Mouse (Mus musculus) forebrain, embryonic 11.5 days (tissue): ENCODE measurements around the gene Topbp1. TPM values are rescaled to one million over a fixed set of nuclear protein-coding genes. Genes with fewer than 3 reads are reported as not detected.
A peak's percentile ranks its signal among the peaks of the same experiment; 100 is the strongest.

Experiments used
- ATAC-seq: fragments of 200-750 bp; cut with Nextera tagmentation; replicated peaks from 2 replicates; pipeline ENCODE4 v1.8.0; 2017; ENCODE audit warnings: moderate TSS enrichment; ENCODE audit not compliant: low FRiP score
- DNase-seq: peaks from one replicate; pipeline ENCODE4 v3.0.0-alpha.2; 2017; ENCODE audit warnings: low spot score
- H3K27ac ChIP-seq: fragments of 300-500 bp; sonication (generic); 2 replicates; pipeline ENCODE4 v1.5.1; 2014; ENCODE audit warnings: low read depth, low read length
- H3K27me3 ChIP-seq: fragments of 300-500 bp; sonication (generic); 2 replicates; pipeline ENCODE4 v1.6.1; 2014; ENCODE audit warnings: mild to moderate bottlenecking, low read length, mixed read lengths; ENCODE audit not compliant: control insufficient read depth, insufficient read depth
- H3K36me3 ChIP-seq: fragments of 300-500 bp; sonication (generic); 2 replicates; pipeline ENCODE4 v1.6.1; 2014; ENCODE audit warnings: mild to moderate bottlenecking, low read length, moderate library complexity, mixed read lengths; ENCODE audit not compliant: control insufficient read depth, insufficient read depth
- H3K4me1 ChIP-seq: fragments of 300-500 bp; sonication (generic); replicated peaks from 2 replicates; pipeline ENCODE4 v1.6.1; 2014; ENCODE audit warnings: low read length, mixed read lengths; ENCODE audit not compliant: control insufficient read depth, insufficient read depth
- H3K4me2 ChIP-seq: fragments of 300-500 bp; sonication (generic); 2 replicates; pipeline ENCODE4 v1.6.1; 2014; ENCODE audit warnings: low read depth, mild to moderate bottlenecking, low read length, moderate library complexity, mixed read lengths; ENCODE audit not compliant: severe bottlenecking
- H3K4me3 ChIP-seq: fragments of 300-500 bp; sonication (generic); 2 replicates; pipeline ENCODE4 v1.5.1; 2014; ENCODE audit warnings: low read depth, low read length
- H3K9ac ChIP-seq: fragments of 300-500 bp; sonication (generic); 2 replicates; pipeline ENCODE4 v1.6.1; 2014; ENCODE audit warnings: low read length
- H3K9me3 ChIP-seq: fragments of 300-500 bp; sonication (generic); 2 replicates; pipeline ENCODE4 v1.6.1; 2016; ENCODE audit warnings: low read length, mixed read lengths; ENCODE audit not compliant: control insufficient read depth
- WGBS: fragments of 180-500 bp; shearing (Covaris S2); extraction: QIAGEN DNeasy Blood & Tissue Kit; methylation state at CpG from one replicate; pipeline ENCODE4 v1.1.7; 2014; 5-methylcytosine and 5-hydroxymethylcytosine counted together
- polyA plus RNA-seq: library from polyadenylated mRNA; unstranded; fragments of >200 nt; fragmentation: Nextera tagmentation; extraction: Ambion mirVana; gene quantifications from 2 replicates; pipeline ENCODE4 v1.2.1, GENCODE M21; 2014

Topbp1 gene
- 107 and 119 TPM in 2 replicates for polyA plus RNA-seq

DNA sequence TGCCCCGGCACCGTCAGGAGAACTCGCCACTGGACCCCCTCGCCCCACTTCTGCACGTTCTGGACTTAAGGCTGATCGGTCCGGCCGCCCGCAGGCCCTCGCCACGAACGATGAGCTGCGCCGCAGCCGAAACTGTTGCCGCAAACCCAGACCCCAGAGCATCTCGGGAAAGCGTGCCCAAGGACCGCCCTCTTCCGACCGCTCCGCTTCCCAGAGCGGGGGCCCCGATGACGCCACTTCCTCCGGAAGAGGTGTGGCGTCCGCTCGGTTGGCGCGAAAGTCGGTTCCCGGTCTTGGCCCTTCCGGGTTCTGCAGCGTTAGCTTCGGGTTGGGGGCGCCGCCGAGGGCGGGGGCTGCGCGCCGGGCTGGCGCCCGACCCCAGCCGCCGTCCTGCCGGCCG, at the start of gene Topbp1, which contains the start of gene 1300017J02Rik:
Topbp1 (plus strand) TSS at position 289 of the 400 bp plus-strand sequence.
1300017J02Rik (minus strand) TSS at position 156 of the 400 bp plus-strand sequence.
- Histone ChIP-seq H3K9ac (peak within 1 kb of the TSS; percentile 93), H3K27ac (peak within 1 kb of the TSS; percentile 78), H3K4me1 (no peaks in the 10 kb centered on the region; the same call in 1 of the 2 replicates), H3K4me2 (peak within 1 kb of the TSS; percentile 67), H3K4me3 (peak within 1 kb of the TSS; percentile 94), H3K36me3 (no peaks in the 10 kb centered on the region; the same call in none of the 2 replicates), H3K27me3 (no peaks in the 10 kb centered on the region), H3K9me3 (no peaks in the 10 kb centered on the region)
- under 1% methylated on average over 49 of the region's 49 CpGs for WGBS
- ATAC-seq, result peak; percentile 97
- DNase-seq, result peak; percentile 97

DNA sequence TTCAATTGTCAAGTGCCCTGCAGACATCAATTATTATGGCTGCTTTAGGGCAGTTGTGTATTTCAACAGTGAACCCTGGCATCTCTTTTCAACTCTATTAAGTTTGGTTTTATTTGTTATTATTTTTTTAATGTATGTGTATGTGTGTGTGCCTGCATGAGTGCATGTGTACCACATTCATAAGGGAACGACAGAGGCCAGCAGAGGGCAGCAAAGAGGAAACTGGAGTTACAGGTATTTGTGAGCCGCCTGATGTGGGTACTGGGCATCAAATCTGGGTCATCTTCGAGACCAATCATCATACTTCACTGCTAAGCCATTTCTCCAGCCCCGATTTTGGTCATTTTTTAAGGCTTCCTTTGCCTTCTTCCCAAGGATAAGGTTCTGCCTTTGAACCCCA, 39.2 kb upstream of the Topbp1 start:
- H3K36me3 ChIP-seq, result no peaks in the 10 kb centered on the region
- 85% methylated on average over 4 of the region's 4 CpGs for WGBS
- H3K4me2 ChIP-seq, result no peak overlapping the region
- H3K27ac ChIP-seq, result no peak overlapping the region
- DNase-seq, result no peak
- no peak overlapping the region for H3K4me3 ChIP-seq
- H3K9ac ChIP-seq, result no peak overlapping the region
- no peaks in the 10 kb centered on the region for H3K9me3 ChIP-seq
- no peak for ATAC-seq
- no peaks in the 10 kb centered on the region for H3K27me3 ChIP-seq
- H3K4me1 ChIP-seq, result no peaks in the 10 kb centered on the region

DNA sequence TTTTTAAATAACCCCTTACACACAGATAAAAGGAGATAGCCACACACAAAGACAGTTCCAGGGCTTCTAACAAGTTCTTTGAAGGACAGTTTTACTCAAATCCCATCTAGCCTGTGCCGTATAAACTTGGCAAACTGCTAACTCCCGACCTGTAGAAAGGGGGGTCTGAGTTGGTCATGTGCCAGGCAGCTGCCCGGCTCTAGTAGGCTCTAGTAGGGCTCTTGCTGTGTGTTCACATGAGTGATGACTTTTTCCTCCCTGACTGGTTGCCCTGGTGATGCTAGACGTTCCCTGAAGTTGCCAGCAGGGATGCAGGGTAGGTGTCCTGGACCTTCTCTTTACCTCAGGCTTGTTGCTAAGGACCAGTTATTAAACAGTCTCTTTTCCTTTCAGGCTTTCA, 33.9 kb upstream of the Topbp1 start:
- ATAC-seq (no peak), DNase-seq (no peak)
- H3K4me2 ChIP-seq, result no peak overlapping the region
- 44% methylated on average over 4 of the region's 4 CpGs for WGBS
- H3K9me3 ChIP-seq, result no peaks in the 10 kb centered on the region
- H3K27ac ChIP-seq, result no peak overlapping the region
- H3K4me1 ChIP-seq, result no peaks in the 10 kb centered on the region
- H3K36me3 ChIP-seq, result no peaks in the 10 kb centered on the region
- no peaks in the 10 kb centered on the region for H3K27me3 ChIP-seq
- H3K9ac ChIP-seq, result no peak overlapping the region
- H3K4me3 ChIP-seq, result no peak overlapping the region

DNA sequence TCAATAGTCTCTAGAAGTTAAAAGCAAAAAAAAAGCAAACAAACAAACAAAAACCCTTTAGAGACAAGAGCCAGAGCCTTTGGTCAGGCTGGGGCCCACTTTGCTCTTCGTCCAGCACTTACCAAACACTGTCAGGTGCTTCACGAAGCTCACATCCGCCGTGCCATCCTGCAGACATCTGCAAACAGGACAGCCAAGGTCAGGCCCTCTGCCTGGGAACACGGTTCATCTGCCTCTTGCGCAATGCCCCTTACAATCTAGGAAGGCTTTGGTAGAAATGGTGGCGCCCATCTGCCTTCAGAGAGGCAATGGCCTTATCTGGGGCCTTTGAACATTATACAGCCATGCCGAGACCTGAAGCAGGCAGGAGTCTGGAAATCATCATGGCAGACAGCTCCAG, 30.2 kb upstream of the Topbp1 start:
- H3K4me3 ChIP-seq, result no peak overlapping the region
- H3K36me3 ChIP-seq, result no peaks in the 10 kb centered on the region
- WGBS, result 81% methylated on average over 8 of the region's 8 CpGs
- no peak for DNase-seq
- H3K9me3 ChIP-seq, result no peaks in the 10 kb centered on the region
- H3K4me1 ChIP-seq, result no peaks in the 10 kb centered on the region
- H3K27ac ChIP-seq, result no peak overlapping the region
- H3K27me3 ChIP-seq, result no peaks in the 10 kb centered on the region
- no peak overlapping the region for H3K4me2 ChIP-seq
- no peak for ATAC-seq
- H3K9ac ChIP-seq, result no peak overlapping the region

DNA sequence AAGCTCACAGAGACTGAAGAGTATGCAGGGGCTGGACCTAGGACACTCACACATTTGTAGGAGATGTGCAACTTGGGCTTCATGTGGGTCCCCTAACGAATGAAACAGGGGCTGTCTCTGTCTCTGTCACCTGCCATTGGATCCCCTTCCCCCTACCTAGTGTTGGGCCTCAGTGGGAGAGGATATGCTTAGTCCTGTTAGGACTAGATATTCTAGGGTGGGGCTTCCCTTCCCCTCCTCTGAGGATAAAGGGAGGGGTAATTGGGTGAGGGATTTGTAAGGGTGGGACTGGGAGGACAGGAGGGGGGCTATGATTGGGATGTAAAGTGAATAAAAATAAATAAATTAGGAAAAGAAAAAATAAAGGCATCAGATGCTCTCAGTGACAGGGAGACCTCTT, 29.3 kb upstream of the Topbp1 start:
- Histone ChIP-seq H3K9ac (no peak overlapping the region), H3K36me3 (no peaks in the 10 kb centered on the region), H3K4me1 (no peaks in the 10 kb centered on the region), H3K27ac (no peak overlapping the region), H3K4me2 (no peak overlapping the region), H3K9me3 (no peaks in the 10 kb centered on the region), H3K4me3 (no peak overlapping the region), H3K27me3 (no peaks in the 10 kb centered on the region)
- 74% methylated on average over 1 of the region's 1 CpGs for WGBS
- no peak for ATAC-seq
- DNase-seq, result peak; percentile 7

DNA sequence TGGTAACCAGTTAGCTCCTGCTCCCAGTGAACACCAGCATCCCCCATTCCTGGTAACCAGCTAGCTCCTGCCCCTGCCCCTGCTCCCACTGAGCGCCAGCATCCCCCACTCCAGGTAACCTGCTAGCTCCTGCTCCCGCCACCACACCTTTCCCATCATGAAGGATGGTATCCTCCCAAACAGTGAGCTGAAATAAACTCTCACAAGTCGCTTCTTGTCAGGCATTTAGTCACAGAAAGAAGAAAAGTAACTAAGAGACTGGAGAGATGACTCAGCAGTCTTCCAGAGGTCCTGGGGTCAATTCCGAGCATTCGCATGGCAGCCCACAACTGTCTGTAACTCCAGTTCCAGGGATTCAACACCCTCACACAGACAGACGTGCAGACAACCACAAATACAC, 28.1 kb upstream of the Topbp1 start:
- H3K4me1 ChIP-seq, result no peaks in the 10 kb centered on the region
- 87% methylated on average over 6 of the region's 6 CpGs for WGBS
- no peaks in the 10 kb centered on the region for H3K36me3 ChIP-seq
- no peak overlapping the region for H3K4me2 ChIP-seq
- no peaks in the 10 kb centered on the region for H3K9me3 ChIP-seq
- ATAC-seq, result no peak
- no peaks in the 10 kb centered on the region for H3K27me3 ChIP-seq
- H3K4me3 ChIP-seq, result no peak overlapping the region
- DNase-seq, result no peak
- no peak overlapping the region for H3K27ac ChIP-seq
- no peak overlapping the region for H3K9ac ChIP-seq

DNA sequence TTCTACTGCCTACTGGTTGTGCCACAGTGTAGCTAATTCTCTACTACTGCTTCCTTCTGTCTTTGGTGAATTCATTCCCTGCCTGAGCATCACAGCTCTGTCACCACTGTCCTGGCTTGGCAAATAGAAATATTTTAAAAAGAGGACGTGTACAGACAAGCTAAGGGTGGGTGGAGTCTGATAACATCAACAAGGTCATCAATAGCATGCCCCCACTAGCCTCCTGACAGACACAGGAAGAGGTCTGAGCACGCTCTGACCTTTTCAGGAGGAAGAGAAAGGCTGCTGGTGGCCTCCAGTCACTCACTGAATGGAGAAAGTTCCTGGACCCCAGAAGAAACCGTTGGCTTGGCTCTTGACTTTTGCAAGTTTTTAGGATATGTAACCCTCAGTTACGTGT, 18.6 kb upstream of the Topbp1 start:
- Histone ChIP-seq H3K27ac (no peak overlapping the region), H3K4me1 (no peaks in the 10 kb centered on the region), H3K4me2 (no peak overlapping the region), H3K9me3 (no peaks in the 10 kb centered on the region), H3K9ac (no peak overlapping the region), H3K36me3 (no peaks in the 10 kb centered on the region), H3K27me3 (no peaks in the 10 kb centered on the region), H3K4me3 (no peak overlapping the region)
- WGBS, result 76% methylated on average over 4 of the region's 4 CpGs
- ATAC-seq, result no peak
- DNase-seq, result no peak

DNA sequence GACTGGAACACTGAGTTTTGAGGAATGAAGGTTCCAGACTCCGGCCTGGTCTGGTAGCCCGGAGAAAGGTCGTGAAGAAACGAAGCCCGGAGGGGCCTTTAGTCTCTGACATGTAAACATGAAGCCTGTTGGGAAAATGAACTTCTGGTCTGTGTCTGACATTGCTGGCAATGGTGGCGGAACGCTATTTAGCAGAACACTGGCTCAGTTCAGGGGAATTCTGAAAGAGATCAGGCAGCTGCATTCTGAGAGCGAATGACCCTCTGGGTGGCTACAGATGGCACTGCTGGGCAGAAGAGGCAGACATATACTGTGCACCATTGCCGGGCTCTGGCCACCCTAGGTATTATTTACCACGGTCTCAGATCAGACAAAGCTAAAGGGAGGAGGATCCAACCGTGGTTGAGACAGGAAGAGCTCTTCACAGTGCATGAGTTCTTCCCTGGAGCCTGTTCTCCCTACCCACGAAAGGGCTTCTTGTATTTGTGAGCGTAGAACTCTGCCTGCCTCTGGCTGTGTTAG, 18.1 kb upstream of the Topbp1 start:
- no peak for DNase-seq
- 87% methylated on average over 13 of the region's 13 CpGs for WGBS
- Histone ChIP-seq H3K4me1 (no peaks in the 10 kb centered on the region), H3K4me2 (no peak overlapping the region), H3K9me3 (no peaks in the 10 kb centered on the region), H3K9ac (no peak overlapping the region), H3K36me3 (no peaks in the 10 kb centered on the region), H3K4me3 (no peak overlapping the region), H3K27ac (no peak overlapping the region), H3K27me3 (no peaks in the 10 kb centered on the region)
- ATAC-seq, result no peak

DNA sequence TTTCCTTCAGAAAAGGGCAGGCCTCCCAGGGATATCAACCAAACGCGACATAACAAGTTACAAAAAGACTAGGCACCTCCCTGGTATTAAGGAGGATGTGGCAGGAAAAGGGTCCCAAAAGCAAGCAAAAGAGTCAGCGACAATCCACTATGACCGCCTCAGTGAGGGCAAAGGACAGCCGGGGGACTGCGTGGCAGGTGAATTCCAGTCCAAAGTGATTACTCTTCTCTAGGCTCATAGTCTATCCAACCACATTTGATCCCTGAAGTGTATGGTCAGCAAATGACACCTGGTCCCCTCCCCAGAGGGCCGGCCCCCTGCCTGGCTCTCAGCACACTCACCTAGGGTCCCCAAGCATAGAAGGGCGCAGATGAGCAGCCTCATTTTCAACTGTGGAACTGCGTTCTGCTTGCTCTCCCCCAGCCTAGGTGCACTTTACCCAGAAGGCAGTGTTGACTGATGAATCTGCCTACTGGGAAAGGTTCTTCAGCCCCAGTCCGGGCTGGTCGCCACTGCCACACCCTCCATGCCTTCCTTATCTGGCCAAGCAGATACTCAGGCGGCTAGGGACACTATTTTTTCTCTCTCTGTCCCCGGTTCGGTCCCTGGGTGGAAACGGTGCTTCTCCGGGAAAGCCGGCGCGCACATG, 17.1 kb upstream of the Topbp1 start:
- no peak for DNase-seq
- WGBS, result 89% methylated on average over 19 of the region's 19 CpGs
- no peak for ATAC-seq
- Histone ChIP-seq H3K36me3 (no peaks in the 10 kb centered on the region), H3K4me3 (no peak overlapping the region), H3K27ac (no peak overlapping the region), H3K9ac (no peak overlapping the region), H3K27me3 (no peaks in the 10 kb centered on the region), H3K9me3 (no peaks in the 10 kb centered on the region), H3K4me1 (no peaks in the 10 kb centered on the region), H3K4me2 (no peak overlapping the region)
